Mouse (Mus musculus) hindbrain, postnatal 0 days (tissue): ENCODE results near the gene Gm7358. TPM values are rescaled to one million over a fixed set of nuclear protein-coding genes. Genes with fewer than 3 reads are reported as not detected.

Experiments used
- polyA plus RNA-seq: library from polyadenylated mRNA; unstranded; fragments of >200 nt; fragmentation: Nextera tagmentation; extraction: Ambion mirVana; gene quantifications from 2 replicates; pipeline ENCODE4 v1.2.1, GENCODE M21; 2015
- total RNA-seq: library from RNA; depleted of rRNA; stranded (reverse); fragments of >200 nt; gene quantifications from 2 replicates; pipeline ENCODE4 v1.2.3, GENCODE M21; 2014; rRNA removed

Gene Gm7358
- total and polyA plus RNA-seq, 2 experiments from 2014 or later, result not detected

Other genes starting within 250 kb of the Gm7358 start
- gene Gm7168, start 111.2 kb downstream of the Gm7358 start, total RNA-seq, result not detected in 2 replicates
- gene Gm7168, start 111.2 kb downstream of the Gm7358 start, polyA plus RNA-seq, result not detected in 2 replicates
- gene Gm7356, start 55.8 kb downstream of the Gm7358 start, total RNA-seq, result not detected in 2 replicates
- gene Gm7356, start 55.8 kb downstream of the Gm7358 start, polyA plus RNA-seq, result not detected in 2 replicates
- gene Dact2, start 144.8 kb upstream of the Gm7358 start, total RNA-seq, result 18.6 and 25.3 TPM in 2 replicates
- 2.0 and 2.1 TPM in 2 replicates for gene Dact2, start 144.8 kb upstream of the Gm7358 start, polyA plus RNA-seq
- 5.9 and 10.4 TPM in 2 replicates for gene Smoc2, start 220.0 kb upstream of the Gm7358 start, total RNA-seq
- gene Smoc2, start 220.0 kb upstream of the Gm7358 start, polyA plus RNA-seq, result 6.3 and 8.6 TPM in 2 replicates